Mouse (Mus musculus): ENCODE measurements around the gene Hba-x. TPM values are rescaled to one million over a fixed set of nuclear protein-coding genes. Genes with fewer than 3 reads are reported as not detected.
"Not testable (repeated sequence)": the region's sequence is repeated elsewhere in the genome, so short reads cannot be mapped to it uniquely, and the experiment has no call there.

Hba-x gene
- polyA plus RNA-seq, 1 experiment = 1.9 TPM

- Histone ChIP-seq H3K27ac (ENCODE audit: control insufficient read depth, insufficient read depth, low read length) (no peak overlapping the region), H3K27me3 (ENCODE audit: control insufficient read depth, insufficient read depth, low read length) (no peaks in the 10 kb centered on the region), H3K36me3 (ENCODE audit: control insufficient read depth, insufficient read depth, low read length) (no peaks in the 10 kb centered on the region), H3K4me1 (replicated peaks; ENCODE audit: control insufficient read depth, insufficient read depth, low read length) (0 out of 2 replicates have a peak, but pooled peaks cover 2% of the 10 kb centered on the region), H3K4me3 (ENCODE audit: control insufficient read depth, insufficient read depth, low read length) (no peak overlapping the region)
- TF ChIP-seq POLR2A (IDR thresholded peaks at IDR 0.05; ENCODE audit: control insufficient read depth, extremely low read depth, insufficient read depth, low read length, poor library complexity) = no peak
- TF ChIP-seq CTCF (IDR thresholded peaks at IDR 0.05; ENCODE audit: borderline replicate concordance, control insufficient read depth, extremely low read depth, insufficient read depth, low read length, poor library complexity) = no peak
- 99% methylated on average over 2 of the region's 2 CpGs for WGBS
- no peak for DNase-seq
These were observed 22.3 kb downstream of the Hba-x start for GRCm38 (mm10) chr11:32298532-32298918.

GRCm38 (mm10) chr11:32299865-32300264 lies 23.7 kb downstream of the Hba-x start, which contains the start of gene Hbq1a:
TSS of gene Hbq1a (plus strand) at chr11:32300069.
- peak; percentile 43 for DNase-seq
- WGBS = 12% methylated on average over 16 of the region's 16 CpGs
- TF ChIP-seq CTCF (IDR thresholded peaks at IDR 0.05; ENCODE audit: borderline replicate concordance, control insufficient read depth, extremely low read depth, insufficient read depth, low read length, poor library complexity) = peak; percentile 71; the same call in 1 of the 2 replicates
- not testable (repeated sequence) for H3K4me3 ChIP-seq (ENCODE audit: control insufficient read depth, insufficient read depth, low read length); H3K27ac ChIP-seq (ENCODE audit: control insufficient read depth, insufficient read depth, low read length); H3K36me3 ChIP-seq (ENCODE audit: control insufficient read depth, insufficient read depth, low read length); H3K27me3 ChIP-seq (ENCODE audit: control insufficient read depth, insufficient read depth, low read length); H3K4me1 ChIP-seq (replicated peaks; ENCODE audit: control insufficient read depth, insufficient read depth, low read length)

GRCm38 (mm10) chr11:32300279-32301267 lies 24.4 kb downstream of the Hba-x start:
- WGBS = 48% methylated on average over 16 of the region's 17 CpGs
- H3K4me1 ChIP-seq (replicated peaks; ENCODE audit: control insufficient read depth, insufficient read depth, low read length) = 0 out of 2 replicates have a peak, but pooled peaks cover 2% of the 10 kb centered on the region
- no peak overlapping the region for H3K27ac ChIP-seq (ENCODE audit: control insufficient read depth, insufficient read depth, low read length)
- TF ChIP-seq POLR2A (IDR thresholded peaks at IDR 0.05; ENCODE audit: control insufficient read depth, extremely low read depth, insufficient read depth, low read length, poor library complexity) = no peak
- TF ChIP-seq CTCF (IDR thresholded peaks at IDR 0.05; ENCODE audit: borderline replicate concordance, control insufficient read depth, extremely low read depth, insufficient read depth, low read length, poor library complexity) = no peak
- H3K4me3 ChIP-seq (ENCODE audit: control insufficient read depth, insufficient read depth, low read length) = no peak overlapping the region
- no peaks in the 10 kb centered on the region for H3K36me3 ChIP-seq (ENCODE audit: control insufficient read depth, insufficient read depth, low read length)
- no peaks in the 10 kb centered on the region for H3K27me3 ChIP-seq (ENCODE audit: control insufficient read depth, insufficient read depth, low read length)
- DNase-seq = no peak

GRCm38 (mm10) chr11:32301506-32301905 lies 25.3 kb downstream of the Hba-x start:
- TF ChIP-seq CTCF (IDR thresholded peaks at IDR 0.05; ENCODE audit: borderline replicate concordance, control insufficient read depth, extremely low read depth, insufficient read depth, low read length, poor library complexity) (no peak), POLR2A (IDR thresholded peaks at IDR 0.05; ENCODE audit: control insufficient read depth, extremely low read depth, insufficient read depth, low read length, poor library complexity) (no peak)
- H3K27ac ChIP-seq (ENCODE audit: control insufficient read depth, insufficient read depth, low read length) = no peak overlapping the region
- WGBS = 83% methylated on average over 1 of the region's 1 CpGs
- no peaks in the 10 kb centered on the region for H3K27me3 ChIP-seq (ENCODE audit: control insufficient read depth, insufficient read depth, low read length)
- H3K4me3 ChIP-seq (ENCODE audit: control insufficient read depth, insufficient read depth, low read length) = no peak overlapping the region
- H3K4me1 ChIP-seq (replicated peaks; ENCODE audit: control insufficient read depth, insufficient read depth, low read length) = 0 out of 2 replicates have a peak, but pooled peaks cover 2% of the 10 kb centered on the region
- H3K36me3 ChIP-seq (ENCODE audit: control insufficient read depth, insufficient read depth, low read length) = no peaks in the 10 kb centered on the region
- no peak for DNase-seq

- no peaks in the 10 kb centered on the region for H3K36me3 ChIP-seq (ENCODE audit: control insufficient read depth, insufficient read depth, low read length)
- H3K27ac ChIP-seq (ENCODE audit: control insufficient read depth, insufficient read depth, low read length) = no peak overlapping the region
- no peaks in the 10 kb centered on the region for H3K27me3 ChIP-seq (ENCODE audit: control insufficient read depth, insufficient read depth, low read length)
- TF ChIP-seq POLR2A (IDR thresholded peaks at IDR 0.05; ENCODE audit: control insufficient read depth, extremely low read depth, insufficient read depth, low read length, poor library complexity) (no peak), CTCF (IDR thresholded peaks at IDR 0.05; ENCODE audit: borderline replicate concordance, control insufficient read depth, extremely low read depth, insufficient read depth, low read length, poor library complexity) (no peak)
- H3K4me3 ChIP-seq (ENCODE audit: control insufficient read depth, insufficient read depth, low read length) = no peak overlapping the region
- 0 out of 2 replicates have a peak, but pooled peaks cover 2% of the 10 kb centered on the region for H3K4me1 ChIP-seq (replicated peaks; ENCODE audit: control insufficient read depth, insufficient read depth, low read length)
- WGBS = 46% methylated on average over 2 of the region's 2 CpGs
- DNase-seq = no peak
These were observed 26.7 kb downstream of the Hba-x start for GRCm38 (mm10) chr11:32302824-32303419.

- no peaks in the 10 kb centered on the region for H3K36me3 ChIP-seq (ENCODE audit: control insufficient read depth, insufficient read depth, low read length)
- no peak for DNase-seq
- H3K27me3 ChIP-seq (ENCODE audit: control insufficient read depth, insufficient read depth, low read length) = no peaks in the 10 kb centered on the region
- no peak for TF ChIP-seq POLR2A (IDR thresholded peaks at IDR 0.05; ENCODE audit: control insufficient read depth, extremely low read depth, insufficient read depth, low read length, poor library complexity)
- TF ChIP-seq CTCF (IDR thresholded peaks at IDR 0.05; ENCODE audit: borderline replicate concordance, control insufficient read depth, extremely low read depth, insufficient read depth, low read length, poor library complexity) = no peak
- WGBS = 77% methylated on average over 1 of the region's 1 CpGs
- no peak overlapping the region for H3K4me3 ChIP-seq (ENCODE audit: control insufficient read depth, insufficient read depth, low read length)
- H3K27ac ChIP-seq (ENCODE audit: control insufficient read depth, insufficient read depth, low read length) = no peak overlapping the region
- H3K4me1 ChIP-seq (replicated peaks; ENCODE audit: control insufficient read depth, insufficient read depth, low read length) = 0 out of 2 replicates have a peak, but pooled peaks cover 2% of the 10 kb centered on the region
These were observed 27.3 kb downstream of the Hba-x start for GRCm38 (mm10) chr11:32303455-32303854.
